Mouse (Mus musculus) MEL (cell line): ENCODE data around the gene Fgfr2. TPM values are rescaled to one million over a fixed set of nuclear protein-coding genes. Genes with fewer than 3 reads are reported as not detected.

ENCODE experiments used
- DNase-seq: peaks from one replicate; pipeline ENCODE4 v3.0.0; 2011; ENCODE audit warnings: low read depth, low spot score
- H3K27ac ChIP-seq: 2 replicates; pipeline ENCODE4 v1.5.1; 2012; ENCODE audit warnings: low read depth, mild to moderate bottlenecking, control low read depth, low read length, moderate library complexity; ENCODE audit not compliant: control insufficient read depth
- H3K27me3 ChIP-seq, 2 experiments: fragments of 150-350 bp in 1 of 2; sonication (generic) in 1 of 2; 2 replicates each; pipeline ENCODE4 v1.6.1; 2012; ENCODE audit warnings: low read length in 2 of 2, mild to moderate bottlenecking in 2 of 2, improper control_type of control experiment in 1 of 2, moderate library complexity in 1 of 2; ENCODE audit not compliant: insufficient read depth in 2 of 2, control insufficient read depth in 1 of 2
- H3K36me3 ChIP-seq, 2 experiments: 2 replicates each; pipeline ENCODE4 v1.6.1; 2012 to 2014; ENCODE audit warnings: low read length in 2 of 2, improper control_type of control experiment in 1 of 2, inconsistent platforms in 1 of 2, mild to moderate bottlenecking in 1 of 2; ENCODE audit not compliant: insufficient read depth in 2 of 2, control insufficient read depth in 1 of 2
- H3K4me1 ChIP-seq, 2 experiments: fragments of 150-350 bp in 1 of 2; sonication (generic) in 1 of 2; 2 replicates each; pipeline ENCODE4 v1.6.1; 2012; ENCODE audit warnings: low read length in 2 of 2, improper control_type of control experiment in 1 of 2, mild to moderate bottlenecking in 1 of 2; ENCODE audit not compliant: insufficient read depth in 2 of 2, control insufficient read depth in 1 of 2
- H3K4me3 ChIP-seq, 2 experiments: fragments of 150-350 bp in 1 of 2; sonication (generic) in 1 of 2; 2 replicates each; pipeline ENCODE4 v1.5.1; 2012; ENCODE audit warnings: low read depth in 2 of 2, low read length in 2 of 2, mild to moderate bottlenecking in 2 of 2, moderate library complexity in 2 of 2, control low read depth in 1 of 2, improper control_type of control experiment in 1 of 2; ENCODE audit not compliant: control insufficient read depth in 1 of 2, insufficient read depth in 1 of 2
- H3K79me2 ChIP-seq: 2 replicates; pipeline ENCODE4 v1.6.1; 2012; ENCODE audit warnings: mild to moderate bottlenecking, low read length, moderate library complexity; ENCODE audit not compliant: control insufficient read depth, poor library complexity, insufficient read depth
- H3K9ac ChIP-seq: 2 replicates; pipeline ENCODE4 v1.6.1; 2012; ENCODE audit warnings: low read depth, mild to moderate bottlenecking, control low read depth, low read length, moderate library complexity; ENCODE audit not compliant: control insufficient read depth, poor library complexity, severe bottlenecking
- H3K9me3 ChIP-seq: fragments of 150-350 bp; sonication (generic); replicated peaks from 2 replicates; pipeline ENCODE4 v1.6.1; 2012; ENCODE audit warnings: mild to moderate bottlenecking, low read length, improper control_type of control experiment, moderate library complexity; ENCODE audit not compliant: insufficient read depth
- CHD1 ChIP-seq: IDR thresholded peaks from 2 replicates; pipeline ENCODE4 v1.6.1; 2012; ENCODE audit warnings: low read depth, mild to moderate bottlenecking, inconsistent platforms, low read length, improper control_type of control experiment
- E2F4 ChIP-seq: IDR thresholded peaks from 2 replicates; pipeline ENCODE4 v1.6.1; 2011; ENCODE audit warnings: low read depth, low read length, improper control_type of control experiment, borderline replicate concordance
- ETS1 ChIP-seq: IDR thresholded peaks from 2 replicates; pipeline ENCODE4 v1.6.1; 2012; ENCODE audit warnings: low read depth, mild to moderate bottlenecking, inconsistent platforms, low read length, improper control_type of control experiment, moderate library complexity
- GATA1 ChIP-seq: IDR thresholded peaks from 2 replicates; pipeline ENCODE4 v1.6.1; 2011; ENCODE audit warnings: low read depth, low read length, improper control_type of control experiment
- HCFC1 ChIP-seq: IDR thresholded peaks from 2 replicates; pipeline ENCODE4 v1.6.1; 2012; ENCODE audit warnings: low read depth, mild to moderate bottlenecking, inconsistent platforms, low read length, improper control_type of control experiment, moderate library complexity
- JUND ChIP-seq: IDR thresholded peaks from 2 replicates; pipeline ENCODE4 v1.6.1; 2011; ENCODE audit warnings: low read depth, mild to moderate bottlenecking, improper control_type of control experiment, low read length
- MAX ChIP-seq: IDR thresholded peaks from 2 replicates; pipeline ENCODE4 v1.6.1; 2011; ENCODE audit warnings: low read length, improper control_type of control experiment
- NELFE ChIP-seq: IDR thresholded peaks from 2 replicates; pipeline ENCODE4 v1.6.1; 2011; ENCODE audit warnings: low read depth, low read length, improper control_type of control experiment
- POLR2A ChIP-seq, 2 experiments: IDR thresholded peaks; 2 replicates each; pipeline ENCODE4 v1.6.1; 2011 to 2012; ENCODE audit warnings: low read length in 2 of 2, mild to moderate bottlenecking in 2 of 2, control low read depth in 1 of 2, improper control_type of control experiment in 1 of 2, low read depth in 1 of 2, moderate library complexity in 1 of 2; ENCODE audit not compliant: control insufficient read depth in 1 of 2, insufficient read depth in 1 of 2, poor library complexity in 1 of 2
- POLR2AphosphoS5 ChIP-seq: IDR thresholded peaks from 2 replicates; pipeline ENCODE4 v1.6.1; 2012; ENCODE audit warnings: low read depth, borderline replicate concordance, mild to moderate bottlenecking, inconsistent platforms, low read length, moderate library complexity, mixed read lengths
- RAD21 ChIP-seq: IDR thresholded peaks from 2 replicates; pipeline ENCODE4 v1.6.1; 2011; ENCODE audit warnings: mild to moderate bottlenecking, low read depth, low read length, improper control_type of control experiment
- TBP ChIP-seq: IDR thresholded peaks from 2 replicates; pipeline ENCODE4 v1.8.0; 2011; ENCODE audit warnings: low read depth, low read length, improper control_type of control experiment
- UBTF ChIP-seq: IDR thresholded peaks from 2 replicates; pipeline ENCODE4 v1.6.1; 2012; ENCODE audit warnings: low read depth, mild to moderate bottlenecking, inconsistent platforms, low read length, improper control_type of control experiment, moderate library complexity, borderline replicate concordance; ENCODE audit not compliant: insufficient read depth
- USF1 ChIP-seq: IDR thresholded peaks from 2 replicates; pipeline ENCODE4 v1.6.1; 2014; ENCODE audit warnings: low read depth, mild to moderate bottlenecking, inconsistent platforms, low read length, improper control_type of control experiment, moderate library complexity
- USF2 ChIP-seq, 2 experiments: IDR thresholded peaks; 2 replicates each; pipeline ENCODE4 v1.6.1; 2011 to 2012; ENCODE audit warnings: improper control_type of control experiment in 2 of 2, low read length in 2 of 2, borderline replicate concordance in 1 of 2, inconsistent platforms in 1 of 2, low read depth in 1 of 2, mild to moderate bottlenecking in 1 of 2; ENCODE audit not compliant: insufficient read depth in 1 of 2
- ZKSCAN1 ChIP-seq: IDR thresholded peaks from 2 replicates; pipeline ENCODE4 v1.6.1; 2012; ENCODE audit warnings: low read depth, mild to moderate bottlenecking, inconsistent platforms, low read length, improper control_type of control experiment, moderate library complexity
- ZNF384 ChIP-seq: IDR thresholded peaks from 2 replicates; pipeline ENCODE4 v1.6.1; 2012; ENCODE audit warnings: low read depth, mild to moderate bottlenecking, inconsistent platforms, low read length, improper control_type of control experiment
- polyA plus RNA-seq, 2 experiments: library from polyadenylated mRNA; stranded (reverse) in 1 of 2; unstranded in 1 of 2; fragments of >175 nt in 1 of 2; fragments of >200 nt in 1 of 2; gene quantifications; 2 replicates each; pipeline versions ENCODE4 v1.2.1 to v1.2.4; 2012; ENCODE audit warnings: low replicate concordance in 2 of 2, low read depth in 1 of 2; ENCODE audit not compliant: insufficient read length in 2 of 2, insufficient read depth in 1 of 2, missing spikeins in 1 of 2
- total RNA-seq: library from RNA; depleted of rRNA; stranded (reverse); fragments of 300-350 nt; gene quantifications from 2 replicates; pipeline ENCODE4 v1.2.3, GENCODE M21; 2012

Fgfr2 gene
- total and polyA plus RNA-seq, 3 experiments = not detected

- Histone ChIP-seq H3K27ac (no peak overlapping the region), H3K79me2 (no peaks in the 10 kb centered on the region), H3K4me1 (peaks cover 7 to 13% of the 10 kb centered on the region in 2 experiments; a peak in 3 of 4 replicates), H3K9ac (no peak overlapping the region), H3K9me3 (no peaks in the 10 kb centered on the region), H3K36me3 (peaks cover 3 to 15% of the 10 kb centered on the region in 2 experiments; a peak in 3 of 4 replicates), H3K27me3 (no peaks in the 10 kb centered on the region), H3K4me3 (no peak overlapping the region)
- DNase-seq = no peak
- TF ChIP-seq GATA1 (0 out of 2 replicates have a peak, but pooled peaks have one; percentile 27), NELFE (no peak)
These were observed 302.5 kb downstream of the Fgfr2 start for GRCm38 (mm10) chr7:132820692-132821091.

GRCm38 (mm10) chr7:132817056-132817455, 306.1 kb downstream of the Fgfr2 start:
- no peaks in the 10 kb centered on the region for H3K36me3 ChIP-seq
- DNase-seq = no peak
- H3K79me2 ChIP-seq = peaks cover 13% of the 10 kb centered on the region
- 0 out of 4 replicates have a peak, but pooled peaks cover 0 to 2% of the 10 kb centered on the region in 2 experiments for H3K4me1 ChIP-seq
- H3K4me3 ChIP-seq = no peak overlapping the region
- TF ChIP-seq RAD21 (no peak), POLR2AphosphoS5 (no peak), HCFC1 (no peak), TBP (no peak), GATA1 (no peak), MAX (no peak), NELFE (no peak), USF1 (no peak), ETS1 (no peak), USF2 (IDR thresholded peaks at IDR 0.05; ENCODE audit: borderline replicate concordance in 1 of 2, insufficient read depth in 1 of 2, low read depth in 1 of 2, low read length in 2 of 2) (no peak), ZNF384 (no peak), E2F4 (no peak), CHD1 (no peak), ZKSCAN1 (no peak), JUND (no peak), UBTF (no peak), POLR2A (IDR thresholded peaks at IDR 0.05; ENCODE audit: control insufficient read depth in 1 of 2, insufficient read depth in 1 of 2, low read depth in 1 of 2, low read length in 2 of 2, poor library complexity in 1 of 2) (no peak)
- TF ChIP-seq, all 39 proteins: peak for 0
- Histone ChIP-seq H3K27me3 (no peaks in the 10 kb centered on the region), H3K27ac (no peak overlapping the region), H3K9me3 (no peaks in the 10 kb centered on the region), H3K9ac (no peak overlapping the region)
